Mouse (Mus musculus): Measurements from ENCODE around the gene Hccs. TPM values are rescaled to one million over a fixed set of nuclear protein-coding genes. Genes with fewer than 3 reads are reported as not detected.
"Not testable (repeated sequence)": the region's sequence is repeated elsewhere in the genome, so short reads cannot be mapped to it uniquely, and the experiment has no call there.

Gene Hccs
- polyA plus RNA-seq (2016; fragmentation: Nextera tagmentation; extraction: Ambion mirVana): 48.0 and 50.4 TPM in 2 replicates

DNA sequence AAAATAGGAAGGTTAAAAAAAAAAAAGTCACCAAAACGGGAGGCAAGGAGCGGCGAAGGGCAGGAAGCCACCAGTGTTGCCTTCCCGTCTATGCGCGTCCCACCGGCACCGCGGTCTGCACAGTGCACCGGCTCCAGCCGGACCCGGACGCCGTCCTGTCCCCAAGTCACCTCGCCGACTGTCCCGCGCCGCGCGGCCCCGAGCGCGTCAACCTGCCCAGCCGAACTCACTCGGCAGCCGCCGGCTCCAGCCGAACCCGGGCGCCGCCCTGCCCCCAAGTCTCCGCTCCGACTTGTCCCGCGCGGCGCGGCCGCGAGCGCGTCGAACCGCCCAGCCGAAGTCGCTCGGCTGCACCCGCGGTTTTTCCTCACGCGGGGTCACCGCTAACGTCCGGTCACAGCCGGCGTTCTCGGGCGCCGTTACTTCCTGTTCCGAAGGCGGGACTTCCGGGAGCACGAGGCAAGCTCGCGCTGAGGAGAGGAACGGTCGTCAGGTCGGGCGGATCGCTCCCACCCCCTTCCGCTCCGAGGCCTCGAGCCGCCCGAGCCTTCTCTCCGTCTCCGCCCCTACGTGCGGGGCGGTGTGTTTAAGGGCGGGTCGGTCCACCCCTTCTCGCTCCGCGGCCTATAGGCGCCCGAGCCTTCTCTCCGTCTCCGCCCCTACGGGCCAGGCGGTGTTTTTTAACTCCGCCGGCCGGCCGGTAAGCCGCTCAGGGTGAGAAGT is at the start of gene Hccs:
Hccs (minus strand) TSS at position 428 of the 723 bp plus-strand sequence.
- Histone ChIP-seq H3K27ac (peak within 1 kb of the TSS; percentile 91), H3K36me3 (peaks cover 9% of the 10 kb centered on the region; the same call in 1 of the 2 replicates), H3K9me3 (no peaks in the 10 kb centered on the region), H3K4me3 (peak within 1 kb of the TSS; percentile 67), H3K27me3 (ENCODE audit: insufficient read depth, poor library complexity, severe bottlenecking) (no peaks in the 10 kb centered on the region; the same call in 1 of the 2 replicates), H3K4me1 (no peaks in the 10 kb centered on the region)
- 20% methylated on average over 97 of the region's 97 CpGs for WGBS
- peak; percentile 93 for DNase-seq (ENCODE audit: low spot score)

DNA sequence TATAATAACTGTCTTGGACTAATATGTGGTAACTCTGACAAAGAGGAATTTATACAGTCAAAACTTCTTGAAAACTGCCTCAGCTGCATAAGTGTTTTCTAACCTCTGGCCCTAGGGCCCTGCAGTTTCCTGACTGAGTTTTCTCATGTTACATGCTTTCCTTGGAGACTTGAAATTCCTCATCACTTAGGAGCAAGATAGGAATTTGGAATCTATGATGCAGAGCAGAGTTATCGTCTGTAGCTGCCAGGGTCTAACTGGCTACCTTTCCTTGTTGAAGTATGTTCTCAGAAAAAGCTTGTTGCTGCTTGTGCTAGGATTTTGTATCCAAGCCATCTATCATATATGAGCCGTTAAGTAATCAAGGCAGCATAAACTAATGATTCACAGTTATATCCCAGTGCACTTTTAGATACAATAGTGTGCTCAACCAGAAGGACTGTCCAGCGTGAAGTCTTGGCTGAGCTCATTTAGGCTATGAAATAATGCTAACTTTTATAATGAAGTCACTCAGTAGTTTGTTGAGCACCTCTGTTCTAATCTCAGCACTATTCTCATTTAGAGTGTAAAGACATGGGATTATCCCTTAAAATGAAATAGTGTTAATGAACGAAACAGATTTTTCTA is 37.1 kb upstream of the Hccs start:
- Histone ChIP-seq H3K27ac (no peak overlapping the region), H3K4me1 (no peaks in the 10 kb centered on the region), H3K4me3 (no peak overlapping the region), H3K36me3 (no peaks in the 10 kb centered on the region), H3K9me3 (no peaks in the 10 kb centered on the region), H3K27me3 (ENCODE audit: insufficient read depth, poor library complexity, severe bottlenecking) (no peaks in the 10 kb centered on the region)
- DNase-seq (ENCODE audit: low spot score): no peak
- 69% methylated on average over 4 of the region's 4 CpGs for WGBS

DNA sequence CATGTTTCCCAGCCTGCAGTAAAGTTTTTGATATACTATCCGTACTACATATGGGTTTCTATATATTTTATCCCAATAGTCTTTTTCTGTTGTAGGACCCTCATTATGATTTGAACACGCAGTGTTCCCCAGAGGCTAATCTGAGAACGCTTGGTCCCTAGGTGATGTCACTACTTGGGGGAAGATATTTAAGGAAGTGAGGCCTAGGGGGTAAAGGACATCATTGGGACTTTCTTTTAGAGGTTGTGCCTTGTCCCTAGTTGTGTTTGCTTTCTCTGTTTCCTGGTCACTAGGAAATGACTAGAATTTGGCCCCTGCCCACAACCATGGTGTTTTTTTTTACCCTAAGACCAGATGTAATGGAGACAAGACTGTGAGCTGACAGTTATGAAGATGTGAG is 18.0 kb upstream of the Hccs start:
- no peak overlapping the region for H3K4me3 ChIP-seq
- 73% methylated on average over 3 of the region's 3 CpGs for WGBS
- no peak overlapping the region for H3K27ac ChIP-seq
- DNase-seq (ENCODE audit: low spot score): no peak
- no peaks in the 10 kb centered on the region for H3K27me3 ChIP-seq (ENCODE audit: insufficient read depth, poor library complexity, severe bottlenecking)
- no peaks in the 10 kb centered on the region for H3K4me1 ChIP-seq
- no peaks in the 10 kb centered on the region for H3K36me3 ChIP-seq
- H3K9me3 ChIP-seq: no peaks in the 10 kb centered on the region

DNA sequence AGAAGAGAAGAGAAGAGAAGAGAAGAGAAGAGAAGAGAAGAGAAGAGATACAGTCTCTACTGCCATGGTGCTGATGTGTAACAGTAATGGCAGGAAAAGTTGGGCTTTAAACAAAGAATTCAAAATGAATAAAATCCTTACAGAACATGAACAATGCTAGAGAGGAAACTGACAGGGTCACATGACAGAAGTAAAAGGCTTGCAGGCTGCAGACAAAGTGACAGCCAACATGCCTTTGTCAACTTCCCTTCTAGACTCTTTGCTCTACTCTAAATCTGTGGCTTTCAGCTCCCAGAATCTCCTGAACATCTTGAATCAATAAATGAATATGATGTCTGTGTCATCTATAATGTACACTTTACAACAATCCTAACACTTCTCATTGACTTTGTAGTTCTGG is 17.4 kb upstream of the Hccs start:
- Histone ChIP-seq H3K36me3 (no peaks in the 10 kb centered on the region), H3K4me3 (no peak overlapping the region), H3K4me1 (no peaks in the 10 kb centered on the region), H3K27ac (no peak overlapping the region), H3K9me3 (no peaks in the 10 kb centered on the region), H3K27me3 (ENCODE audit: insufficient read depth, poor library complexity, severe bottlenecking) (no peaks in the 10 kb centered on the region)
- no peak for DNase-seq (ENCODE audit: low spot score)

DNA sequence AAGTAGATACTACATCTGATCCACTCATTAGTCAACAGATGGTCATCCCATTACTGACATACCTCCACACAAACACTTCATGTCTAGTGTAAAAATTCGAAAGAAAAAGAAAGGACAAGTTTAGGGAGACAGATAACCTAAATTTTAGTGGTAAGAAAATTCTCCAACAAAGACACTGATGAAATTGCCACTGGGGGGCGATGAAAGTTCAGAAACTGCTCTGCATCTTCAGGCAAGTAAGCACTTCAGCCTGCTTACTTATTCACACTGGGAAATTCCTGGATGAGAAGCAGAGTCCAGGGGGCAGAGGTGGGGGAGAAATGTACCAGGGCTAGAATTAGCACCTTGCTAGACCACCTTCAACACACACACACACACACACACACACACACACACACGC is 12.1 kb upstream of the Hccs start:
- no peaks in the 10 kb centered on the region for H3K27me3 ChIP-seq (ENCODE audit: insufficient read depth, poor library complexity, severe bottlenecking)
- no peaks in the 10 kb centered on the region for H3K9me3 ChIP-seq
- no peaks in the 10 kb centered on the region for H3K36me3 ChIP-seq
- H3K4me3 ChIP-seq: no peak overlapping the region
- DNase-seq (ENCODE audit: low spot score): no peak
- 36% methylated on average over 3 of the region's 3 CpGs for WGBS
- no peak overlapping the region for H3K27ac ChIP-seq
- no peaks in the 10 kb centered on the region for H3K4me1 ChIP-seq

DNA sequence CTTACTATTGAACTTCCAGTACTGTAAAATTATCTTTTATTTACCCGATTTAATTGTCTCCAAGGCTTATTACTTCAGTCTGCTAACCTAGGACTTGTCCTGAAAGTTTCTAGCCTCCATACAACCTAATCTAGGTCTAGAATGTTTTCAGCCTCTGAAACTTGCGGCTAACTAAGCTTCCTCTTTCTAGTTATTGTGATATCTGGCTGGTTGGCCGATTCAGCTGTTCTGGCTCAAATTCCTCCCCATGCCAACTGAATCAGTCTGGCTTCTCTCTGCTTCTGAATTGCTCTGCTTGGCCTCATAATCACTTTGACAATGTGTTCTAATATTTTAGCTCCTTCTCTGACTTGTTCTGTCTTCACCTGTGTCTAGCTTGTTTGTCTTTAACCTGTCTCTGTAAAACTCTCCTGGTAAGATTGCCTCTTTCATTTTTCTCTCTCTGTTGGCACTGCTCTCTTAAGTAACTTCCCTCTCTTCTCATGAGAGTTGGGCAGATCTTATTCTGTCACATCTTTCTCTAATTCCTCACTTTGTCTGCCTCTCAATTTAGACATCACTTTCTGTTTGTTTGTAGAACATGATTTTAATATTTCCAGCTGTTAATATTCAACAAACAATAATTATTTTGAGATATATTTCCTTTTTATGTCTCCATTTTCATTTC is 5.9 kb upstream of the Hccs start:
- Histone ChIP-seq H3K9me3 (no peaks in the 10 kb centered on the region), H3K27me3 (ENCODE audit: insufficient read depth, poor library complexity, severe bottlenecking) (no peaks in the 10 kb centered on the region), H3K27ac (no peak overlapping the region), H3K4me1 (no peaks in the 10 kb centered on the region), H3K4me3 (no peak overlapping the region), H3K36me3 (no peaks in the 10 kb centered on the region)
- DNase-seq (ENCODE audit: low spot score): no peak
- WGBS: 74% methylated on average over 3 of the region's 3 CpGs

DNA sequence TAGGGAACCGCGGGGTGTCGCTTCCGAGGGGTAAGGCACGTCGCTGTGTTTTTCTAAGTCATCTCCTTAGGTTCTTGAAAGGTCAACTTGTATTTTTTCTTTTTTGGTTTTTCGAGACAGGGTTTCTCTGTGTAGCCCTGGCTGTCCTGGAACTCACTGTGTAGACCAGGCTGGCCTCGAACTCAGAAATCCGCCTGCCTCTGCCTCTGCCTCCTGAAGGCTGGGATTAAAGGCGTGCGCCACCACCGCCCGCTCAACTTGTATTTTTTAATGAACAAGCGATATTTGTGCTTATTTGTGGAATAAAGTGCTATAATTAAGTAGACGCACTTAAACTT is 465 bp upstream of the Hccs start:
- 41% methylated on average over 15 of the region's 15 CpGs for WGBS
- H3K27ac ChIP-seq: 0 out of 2 replicates have a peak overlapping the region, but pooled peaks have one; percentile 91

DNA sequence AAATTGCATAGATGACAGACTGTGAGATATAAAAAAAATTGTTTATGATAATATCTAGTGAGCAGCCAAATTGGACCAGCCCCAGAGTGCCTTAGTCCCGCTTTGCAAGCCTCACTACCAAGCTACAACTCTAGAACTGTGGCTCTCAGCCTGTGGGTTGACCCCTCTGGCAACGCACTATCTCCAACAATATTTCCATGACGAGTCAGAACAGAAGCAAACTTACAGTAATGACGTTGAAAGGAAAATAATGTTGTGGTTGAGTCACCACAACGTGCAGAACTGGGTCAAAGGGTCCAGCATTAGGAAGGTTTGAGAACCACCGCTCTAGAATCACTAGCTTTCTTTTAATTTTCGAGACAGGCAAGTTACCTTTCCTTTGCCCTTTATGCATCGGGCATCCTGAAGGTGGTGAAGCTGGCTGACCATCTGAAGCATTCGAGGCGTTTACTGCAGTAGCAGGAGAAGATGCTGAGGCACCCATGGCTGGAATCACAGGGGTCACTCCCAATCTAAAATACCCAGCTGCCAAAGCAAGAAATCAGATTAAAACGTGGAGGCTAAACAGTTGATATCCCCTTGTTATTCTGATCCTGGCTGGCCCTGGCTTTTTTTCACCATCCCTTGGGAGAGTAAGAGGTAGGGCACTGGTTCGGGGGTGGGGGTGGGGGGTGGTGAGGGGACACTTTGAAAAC is 959 bp downstream of the Hccs start:
- Histone ChIP-seq H3K9me3 (no peaks in the 10 kb centered on the region), H3K4me1 (no peaks in the 10 kb centered on the region), H3K27me3 (ENCODE audit: insufficient read depth, poor library complexity, severe bottlenecking) (no peaks in the 10 kb centered on the region; the same call in 1 of the 2 replicates), H3K4me3 (peak overlapping the region; percentile 67), H3K27ac (peak overlapping the region; percentile 91), H3K36me3 (peaks cover 11% of the 10 kb centered on the region; the same call in 1 of the 2 replicates)
- WGBS: 47% methylated on average over 12 of the region's 12 CpGs
- no peak for DNase-seq (ENCODE audit: low spot score)

More for the DNA sequence above, 465 bp upstream of the Hccs start:
- H3K27me3 ChIP-seq (ENCODE audit: insufficient read depth, poor library complexity, severe bottlenecking); H3K9me3 ChIP-seq; DNase-seq (ENCODE audit: low spot score); H3K4me1 ChIP-seq; H3K36me3 ChIP-seq: not testable (repeated sequence)
- H3K4me3 ChIP-seq: peak overlapping the region; percentile 67

DNA sequence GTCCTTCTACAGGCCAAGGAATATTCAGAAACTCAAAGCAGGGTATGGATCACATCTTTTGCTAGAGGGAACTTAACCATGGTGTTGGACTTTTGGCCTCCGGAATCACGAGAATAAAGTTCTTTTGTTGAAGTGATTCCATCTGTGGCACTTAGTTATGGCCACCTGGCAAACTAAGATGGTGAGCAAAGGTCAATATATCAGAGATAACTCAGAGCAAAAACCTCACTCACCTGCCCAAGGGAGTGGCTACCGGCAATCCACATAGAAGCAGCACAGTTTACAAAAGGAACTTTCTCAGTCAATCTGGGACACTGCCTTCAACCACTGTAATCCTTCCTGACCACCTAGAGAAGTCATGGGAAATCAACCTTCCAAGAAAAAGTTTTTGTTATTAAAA is 11.6 kb downstream of the Hccs start:
- Histone ChIP-seq H3K4me3 (no peak overlapping the region), H3K27ac (no peak overlapping the region), H3K4me1 (no peaks in the 10 kb centered on the region), H3K36me3 (peaks cover 16% of the 10 kb centered on the region; the same call in 1 of the 2 replicates), H3K9me3 (no peaks in the 10 kb centered on the region), H3K27me3 (ENCODE audit: insufficient read depth, poor library complexity, severe bottlenecking) (no peaks in the 10 kb centered on the region)
- 76% methylated on average over 3 of the region's 3 CpGs for WGBS
- no peak for DNase-seq (ENCODE audit: low spot score)

DNA sequence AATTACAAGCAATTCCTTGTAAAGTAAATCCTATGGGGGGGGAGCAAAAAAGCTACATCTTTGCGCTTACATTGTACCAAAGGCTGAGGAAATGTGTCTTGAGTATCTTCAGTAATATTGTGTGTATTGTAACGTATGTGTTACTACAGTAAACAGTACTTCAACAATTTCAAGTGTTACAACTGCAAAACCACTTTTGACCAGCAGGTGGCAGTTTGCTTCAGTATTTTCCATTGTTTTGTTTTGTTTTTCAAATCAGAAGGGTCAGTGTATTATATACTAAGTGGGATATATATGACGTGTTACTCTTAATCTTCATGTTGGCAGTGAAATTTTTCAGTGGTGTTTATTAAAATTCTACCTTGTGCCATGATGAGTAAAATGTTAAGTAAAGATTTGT is 16.2 kb downstream of the Hccs start:
- Histone ChIP-seq H3K4me1 (0 out of 2 replicates have a peak, but pooled peaks cover 6% of the 10 kb centered on the region), H3K4me3 (no peak overlapping the region), H3K36me3 (no peaks in the 10 kb centered on the region), H3K9me3 (no peaks in the 10 kb centered on the region), H3K27ac (no peak overlapping the region), H3K27me3 (ENCODE audit: insufficient read depth, poor library complexity, severe bottlenecking) (no peaks in the 10 kb centered on the region)
- DNase-seq (ENCODE audit: low spot score): no peak
- WGBS: 43% methylated on average over 3 of the region's 3 CpGs

DNA sequence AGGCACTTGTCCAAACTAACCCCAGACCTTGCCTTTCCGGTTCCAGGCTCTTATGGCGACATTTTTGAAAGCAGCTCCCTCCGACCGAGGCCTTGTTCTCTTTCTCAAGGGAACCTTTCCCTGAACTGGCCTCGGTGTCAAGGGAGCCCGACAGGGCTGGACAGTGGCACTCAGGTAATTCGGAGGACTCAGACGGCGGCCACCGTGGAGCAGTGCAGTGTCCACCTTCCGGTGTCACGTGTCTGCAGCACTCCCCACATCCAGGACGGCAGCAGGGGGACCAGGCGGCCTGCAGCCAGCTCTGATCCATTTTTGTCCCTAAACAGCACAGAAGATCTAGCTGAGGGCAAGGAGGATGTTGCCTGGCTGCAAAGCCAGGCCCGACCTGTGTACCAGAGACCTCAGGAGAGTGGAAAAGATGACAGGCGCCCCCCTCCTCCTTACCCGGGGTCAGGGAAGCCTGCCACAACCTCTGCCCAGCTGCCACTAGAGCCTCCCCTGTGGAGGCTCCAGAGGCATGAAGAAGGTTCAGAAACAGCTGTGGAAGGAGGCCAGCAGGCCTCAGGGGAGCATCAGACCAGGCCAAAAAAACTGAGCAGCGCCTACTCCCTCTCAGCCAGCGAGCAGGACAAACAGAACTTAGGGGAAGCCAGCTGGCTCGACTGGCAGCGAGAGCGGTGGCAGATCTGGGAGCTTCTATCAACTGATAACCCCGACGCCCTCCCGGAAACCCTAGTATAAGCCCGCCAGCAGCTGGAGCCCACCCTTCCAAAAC is 17.7 kb downstream of the Hccs start:
- Histone ChIP-seq H3K9me3 (no peaks in the 10 kb centered on the region), H3K4me3 (no peak overlapping the region), H3K36me3 (no peaks in the 10 kb centered on the region), H3K4me1 (0 out of 2 replicates have a peak, but pooled peaks cover 6% of the 10 kb centered on the region), H3K27me3 (ENCODE audit: insufficient read depth, poor library complexity, severe bottlenecking) (no peaks in the 10 kb centered on the region), H3K27ac (no peak overlapping the region)
- DNase-seq (ENCODE audit: low spot score): no peak
- 59% methylated on average over 26 of the region's 26 CpGs for WGBS

DNA sequence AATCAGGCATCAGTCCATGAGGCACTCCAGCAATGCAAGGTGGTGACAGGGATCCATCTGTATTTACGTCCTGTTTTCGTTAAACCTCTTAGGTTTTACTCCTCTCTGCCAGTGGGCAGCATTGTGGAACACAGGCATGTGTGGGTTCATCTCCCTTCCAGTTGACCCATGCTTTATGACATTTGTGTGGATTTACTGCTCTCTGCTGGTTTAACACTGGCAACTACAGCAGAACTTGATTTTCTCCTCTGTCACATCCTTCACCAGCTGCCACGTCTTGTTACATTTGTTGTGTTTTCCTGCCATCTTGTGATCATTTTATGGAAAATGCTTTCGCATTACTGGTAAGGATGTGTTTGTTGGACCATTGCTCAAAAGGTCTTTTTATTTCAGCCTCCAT is 20.6 kb downstream of the Hccs start:
- Histone ChIP-seq H3K27me3 (ENCODE audit: insufficient read depth, poor library complexity, severe bottlenecking) (no peaks in the 10 kb centered on the region), H3K9me3 (no peaks in the 10 kb centered on the region), H3K36me3 (no peaks in the 10 kb centered on the region), H3K27ac (no peak overlapping the region), H3K4me1 (0 out of 2 replicates have a peak, but pooled peaks cover 6% of the 10 kb centered on the region), H3K4me3 (no peak overlapping the region)
- no peak for DNase-seq (ENCODE audit: low spot score)
- 74% methylated on average over 4 of the region's 4 CpGs for WGBS

All from heart, embryonic 10.5 days (tissue).